Mouse (Mus musculus) ovary, postnatal 14 days (tissue): ENCODE results near the gene Arl8a.

Experiments
- DNase-seq: peaks from one replicate; pipeline ENCODE4 v3.0.0; 2022; ENCODE audit warnings: low spot score

The Arl8a gene

GRCm38 (mm10) chr1:135133678-135134435, 12.8 kb upstream of the Arl8a start:
- DNase-seq, result no peak

GRCm38 (mm10) chr1:135135111-135135787, 11.4 kb upstream of the Arl8a start:
- DNase-seq, result no peak

- peak; percentile 48 for DNase-seq
These were observed 10.1 kb upstream of the Arl8a start for GRCm38 (mm10) chr1:135136500-135136899.

- DNase-seq, result no peak
These were observed 6.7 kb upstream of the Arl8a start for GRCm38 (mm10) chr1:135139906-135140305.

- DNase-seq, result no peak
These were observed 4.2 kb upstream of the Arl8a start for GRCm38 (mm10) chr1:135142452-135142851.

- DNase-seq, result no peak
These were observed 2.7 kb upstream of the Arl8a start for GRCm38 (mm10) chr1:135143940-135144339.

GRCm38 (mm10) chr1:135146946-135147701, 500 bp downstream of the Arl8a start:
- DNase-seq, result peak; percentile 76

GRCm38 (mm10) chr1:135147702-135148058, 1.1 kb downstream of the Arl8a start:
- DNase-seq, result no peak

GRCm38 (mm10) chr1:135148476-135148875, 1.9 kb downstream of the Arl8a start:
- no peak for DNase-seq

- DNase-seq, result no peak
These were observed 2.4 kb downstream of the Arl8a start for GRCm38 (mm10) chr1:135148996-135149395.

- DNase-seq, result no peak
These were observed 7.4 kb downstream of the Arl8a start for GRCm38 (mm10) chr1:135154011-135154410.

GRCm38 (mm10) chr1:135154411-135154959, 7.9 kb downstream of the Arl8a start:
- peak; percentile 76 for DNase-seq

GRCm38 (mm10) chr1:135156300-135156699, 9.7 kb downstream of the Arl8a start:
- DNase-seq, result no peak

- DNase-seq, result no peak
These were observed 12.0 kb downstream of the Arl8a start for GRCm38 (mm10) chr1:135158633-135159032.

GRCm38 (mm10) chr1:135159074-135159473, 12.4 kb downstream of the Arl8a start:
- no peak for DNase-seq

GRCm38 (mm10) chr1:135159556-135160123, 13.0 kb downstream of the Arl8a start:
- DNase-seq, result no peak

- no peak for DNase-seq
These were observed 13.9 kb downstream of the Arl8a start for GRCm38 (mm10) chr1:135160411-135161050.

GRCm38 (mm10) chr1:135162720-135163119, 16.1 kb downstream of the Arl8a start:
- no peak for DNase-seq

- DNase-seq, result no peak
These were observed 20.8 kb downstream of the Arl8a start, which contains the start of gene Gpr37l1 for GRCm38 (mm10) chr1:135167435-135167834. Gene Gpr37l1, minus strand, starts transcription at chr1:135167681.

GRCm38 (mm10) chr1:135168453-135169200, 22.0 kb downstream of the Arl8a start:
- DNase-seq, result no peak
